Mouse (Mus musculus): ENCODE data around the gene Sv2a. TPM values are rescaled to one million over a fixed set of nuclear protein-coding genes. Genes with fewer than 3 reads are reported as not detected.
"Not testable (repeated sequence)": the region's sequence is repeated elsewhere in the genome, so short reads cannot be mapped to it uniquely, and the experiment has no call there.

The Sv2a gene
- polyA plus RNA-seq, 1 experiment from 2014 or later = 12.0 TPM

DNA sequence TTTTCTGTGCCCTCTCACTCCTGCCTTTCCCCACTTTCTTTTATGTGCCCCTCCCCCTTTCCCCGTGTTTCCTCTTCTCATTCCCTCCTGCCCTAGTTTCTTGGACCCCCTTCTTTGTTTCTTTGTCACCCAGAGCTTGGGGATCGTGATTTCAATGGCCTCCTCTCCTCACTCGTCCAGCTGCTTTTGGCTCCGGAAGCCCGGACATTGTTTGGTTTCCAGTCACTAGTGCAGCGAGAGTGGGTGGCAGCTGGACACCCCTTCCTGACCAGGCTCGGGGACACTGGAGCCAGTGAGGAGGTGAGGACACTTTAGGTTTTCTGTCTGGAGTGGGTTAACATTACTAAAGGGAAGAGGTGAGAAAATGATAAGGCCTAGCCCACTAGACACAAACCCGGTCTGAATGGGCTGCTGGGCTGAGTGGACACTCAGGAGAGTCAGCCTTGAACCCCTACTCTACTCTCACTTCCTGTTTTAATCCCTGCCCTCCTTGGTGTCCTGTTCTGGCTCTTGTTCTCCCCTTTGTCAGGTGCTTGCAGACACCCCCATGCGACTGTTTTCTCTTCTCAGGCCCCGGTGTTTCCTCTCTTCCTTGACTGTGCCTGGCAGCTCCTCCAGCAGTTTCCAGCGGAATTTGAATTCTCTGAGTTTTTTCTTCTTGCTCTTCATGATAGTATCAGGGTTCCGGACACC, 12.3 kb upstream of the Sv2a start:
- Histone ChIP-seq H3K27me3 (ENCODE audit: control insufficient read depth, insufficient read depth, low read length) (no peaks in the 10 kb centered on the region), H3K4me1 (ENCODE audit: control insufficient read depth in 2 of 2, insufficient read depth in 2 of 2, low read length in 2 of 2) (peaks cover 13 to 14% of the 10 kb centered on the region in 2 experiments), H3K27ac (replicated peaks in 1 of 2; ENCODE audit: control insufficient read depth in 1 of 2, insufficient read depth in 1 of 2, low read depth in 2 of 2, low read length in 2 of 2) (peak overlapping the region; percentile 35 to 44; a peak in 2 of 4 replicates), H3K9ac (ENCODE audit: low read length) (no peak overlapping the region), H3K4me2 (ENCODE audit: low read length) (no peak overlapping the region), H3K9me3 (ENCODE audit: control insufficient read depth, low read length) (no peaks in the 10 kb centered on the region), H3K4me3 (ENCODE audit: control insufficient read depth in 1 of 2, insufficient read depth in 1 of 2, low read depth in 1 of 2, low read length in 2 of 2) (no peak overlapping the region), H3K36me3 (ENCODE audit: control insufficient read depth, insufficient read depth, low read length) (peaks cover under 1% of the 10 kb centered on the region)
- ATAC-seq (ENCODE audit: insufficient number of reproducible peaks, insufficient read depth, low FRiP score, low read depth) = no peak
- 59% methylated on average over 12 of the region's 12 CpGs for whole genome bisulfite sequencing

DNA sequence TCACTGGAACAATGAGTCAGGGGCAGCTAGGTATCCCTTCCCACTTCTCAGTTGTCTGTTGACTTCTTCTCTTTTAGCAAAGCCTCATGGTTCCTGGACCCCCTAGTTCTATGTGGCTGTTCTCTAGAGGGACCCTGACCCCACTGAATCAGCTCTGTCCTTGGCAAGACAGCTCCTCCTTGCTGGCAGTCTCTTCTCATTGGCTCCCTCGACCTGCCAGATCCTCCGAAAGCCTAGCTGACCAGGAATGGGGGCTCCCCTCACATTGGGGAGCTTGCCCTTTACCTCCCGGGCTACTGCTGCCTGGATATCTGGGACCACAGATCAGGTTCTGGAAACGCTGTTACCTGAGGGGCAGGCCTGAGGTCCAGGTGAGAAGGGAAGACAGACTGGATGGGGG, 10.7 kb upstream of the Sv2a start:
- peak overlapping the region in 1 of 2 experiments; percentile 99; a peak in 1 of 4 replicates for H3K27ac ChIP-seq (replicated peaks in 1 of 2; ENCODE audit: control insufficient read depth in 1 of 2, insufficient read depth in 1 of 2, low read depth in 2 of 2, low read length in 2 of 2)
- H3K27me3 ChIP-seq (ENCODE audit: control insufficient read depth, insufficient read depth, low read length) = no peaks in the 10 kb centered on the region
- H3K4me2 ChIP-seq (ENCODE audit: low read length) = no peak overlapping the region
- H3K4me3 ChIP-seq (ENCODE audit: control insufficient read depth in 1 of 2, insufficient read depth in 1 of 2, low read depth in 1 of 2, low read length in 2 of 2) = no peak overlapping the region
- 88% methylated on average over 4 of the region's 4 CpGs for WGBS
- H3K36me3 ChIP-seq (ENCODE audit: control insufficient read depth, insufficient read depth, low read length) = peaks cover 17% of the 10 kb centered on the region
- no peaks in the 10 kb centered on the region for H3K9me3 ChIP-seq (ENCODE audit: control insufficient read depth, low read length)
- no peak overlapping the region for H3K9ac ChIP-seq (ENCODE audit: low read length)
- peaks cover 14 to 21% of the 10 kb centered on the region in 2 experiments for H3K4me1 ChIP-seq (ENCODE audit: control insufficient read depth in 2 of 2, insufficient read depth in 2 of 2, low read length in 2 of 2)
- no peak for ATAC-seq (ENCODE audit: insufficient number of reproducible peaks, insufficient read depth, low FRiP score, low read depth)

DNA sequence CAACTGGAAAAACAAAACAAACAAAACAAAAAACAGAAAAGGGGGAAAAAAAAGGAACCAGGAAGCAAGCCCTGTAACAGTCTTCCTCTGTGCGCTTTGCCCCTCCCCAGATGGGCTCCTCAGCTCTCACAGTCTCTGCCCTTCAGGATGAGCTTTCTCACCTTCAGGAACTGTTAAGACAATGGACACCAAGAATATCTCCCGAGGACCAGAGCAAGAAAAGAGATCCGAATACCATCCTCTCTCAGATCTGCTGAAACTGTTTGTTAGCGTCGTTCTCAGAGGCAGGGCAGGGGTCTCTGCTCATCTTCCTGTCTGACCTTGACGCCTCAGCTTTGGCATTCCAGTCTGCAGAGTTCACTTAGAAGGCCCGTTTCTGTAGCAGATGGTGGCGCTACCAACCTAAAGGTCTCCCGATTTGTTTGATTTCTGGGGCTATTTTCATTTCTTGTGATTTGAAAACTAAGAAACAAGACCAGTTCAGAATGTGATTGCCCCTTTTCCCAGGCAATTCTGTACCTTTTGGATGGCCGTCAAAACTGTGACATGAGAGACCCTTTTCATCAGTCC, 9.9 kb upstream of the Sv2a start:
- Histone ChIP-seq H3K27me3 (ENCODE audit: control insufficient read depth, insufficient read depth, low read length) (no peaks in the 10 kb centered on the region), H3K36me3 (ENCODE audit: control insufficient read depth, insufficient read depth, low read length) (peaks cover 25% of the 10 kb centered on the region), H3K4me2 (ENCODE audit: low read length) (peak overlapping the region; percentile 85), H3K27ac (replicated peaks in 1 of 2; ENCODE audit: control insufficient read depth in 1 of 2, insufficient read depth in 1 of 2, low read depth in 2 of 2, low read length in 2 of 2) (peak overlapping the region; percentile 97 to 99), H3K9me3 (ENCODE audit: control insufficient read depth, low read length) (no peaks in the 10 kb centered on the region), H3K4me1 (ENCODE audit: control insufficient read depth in 2 of 2, insufficient read depth in 2 of 2, low read length in 2 of 2) (peaks cover 14 to 21% of the 10 kb centered on the region in 2 experiments), H3K4me3 (ENCODE audit: control insufficient read depth in 1 of 2, insufficient read depth in 1 of 2, low read depth in 1 of 2, low read length in 2 of 2) (peak overlapping the region in 1 of 2 experiments; percentile 83; a peak in 2 of 4 replicates), H3K9ac (ENCODE audit: low read length) (peak overlapping the region; percentile 84)
- WGBS = 49% methylated on average over 10 of the region's 10 CpGs
- ATAC-seq (ENCODE audit: insufficient number of reproducible peaks, insufficient read depth, low FRiP score, low read depth) = no peak

DNA sequence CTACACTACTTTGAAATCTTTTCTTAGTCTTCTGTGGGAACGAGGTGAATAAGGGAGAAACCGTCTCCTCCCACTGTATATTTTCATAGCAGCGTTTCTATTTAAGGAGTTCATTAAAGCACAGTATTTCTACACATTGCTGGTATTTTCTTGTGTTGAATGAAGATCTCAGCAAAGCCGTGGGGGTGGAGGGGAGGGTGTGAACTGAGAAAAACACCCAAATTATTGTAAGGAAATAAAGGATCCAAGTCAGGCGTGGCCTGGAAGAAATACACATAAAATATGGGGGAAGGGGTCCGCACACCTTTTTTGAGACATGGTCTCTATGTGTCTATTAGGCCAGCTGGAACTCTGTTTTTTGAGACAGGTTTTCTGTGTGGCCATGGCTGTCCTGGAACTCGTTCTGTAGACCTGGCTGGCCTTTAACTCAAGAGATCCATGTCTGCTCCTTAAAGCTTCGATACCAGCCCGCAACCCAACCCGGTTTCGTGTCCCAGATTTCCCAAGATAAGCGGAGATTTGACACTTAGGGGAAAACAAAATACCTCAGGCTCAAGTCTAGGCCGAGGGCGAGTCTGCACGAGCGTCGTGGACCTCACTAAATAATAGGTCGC, 9.3 kb upstream of the Sv2a start:
- Histone ChIP-seq H3K27ac (replicated peaks in 1 of 2; ENCODE audit: control insufficient read depth in 1 of 2, insufficient read depth in 1 of 2, low read depth in 2 of 2, low read length in 2 of 2) (peak overlapping the region; percentile 97 to 99), H3K4me1 (ENCODE audit: control insufficient read depth in 2 of 2, insufficient read depth in 2 of 2, low read length in 2 of 2) (peaks cover 14 to 21% of the 10 kb centered on the region in 2 experiments), H3K9me3 (ENCODE audit: control insufficient read depth, low read length) (no peaks in the 10 kb centered on the region), H3K4me3 (ENCODE audit: control insufficient read depth in 1 of 2, insufficient read depth in 1 of 2, low read depth in 1 of 2, low read length in 2 of 2) (peak overlapping the region; percentile 62 to 83), H3K9ac (ENCODE audit: low read length) (peak overlapping the region; percentile 84), H3K4me2 (ENCODE audit: low read length) (peak overlapping the region; percentile 85), H3K27me3 (ENCODE audit: control insufficient read depth, insufficient read depth, low read length) (no peaks in the 10 kb centered on the region), H3K36me3 (ENCODE audit: control insufficient read depth, insufficient read depth, low read length) (peaks cover 31% of the 10 kb centered on the region)
- 19% methylated on average over 18 of the region's 18 CpGs for WGBS
- ATAC-seq (ENCODE audit: insufficient number of reproducible peaks, insufficient read depth, low FRiP score, low read depth) = no peak

DNA sequence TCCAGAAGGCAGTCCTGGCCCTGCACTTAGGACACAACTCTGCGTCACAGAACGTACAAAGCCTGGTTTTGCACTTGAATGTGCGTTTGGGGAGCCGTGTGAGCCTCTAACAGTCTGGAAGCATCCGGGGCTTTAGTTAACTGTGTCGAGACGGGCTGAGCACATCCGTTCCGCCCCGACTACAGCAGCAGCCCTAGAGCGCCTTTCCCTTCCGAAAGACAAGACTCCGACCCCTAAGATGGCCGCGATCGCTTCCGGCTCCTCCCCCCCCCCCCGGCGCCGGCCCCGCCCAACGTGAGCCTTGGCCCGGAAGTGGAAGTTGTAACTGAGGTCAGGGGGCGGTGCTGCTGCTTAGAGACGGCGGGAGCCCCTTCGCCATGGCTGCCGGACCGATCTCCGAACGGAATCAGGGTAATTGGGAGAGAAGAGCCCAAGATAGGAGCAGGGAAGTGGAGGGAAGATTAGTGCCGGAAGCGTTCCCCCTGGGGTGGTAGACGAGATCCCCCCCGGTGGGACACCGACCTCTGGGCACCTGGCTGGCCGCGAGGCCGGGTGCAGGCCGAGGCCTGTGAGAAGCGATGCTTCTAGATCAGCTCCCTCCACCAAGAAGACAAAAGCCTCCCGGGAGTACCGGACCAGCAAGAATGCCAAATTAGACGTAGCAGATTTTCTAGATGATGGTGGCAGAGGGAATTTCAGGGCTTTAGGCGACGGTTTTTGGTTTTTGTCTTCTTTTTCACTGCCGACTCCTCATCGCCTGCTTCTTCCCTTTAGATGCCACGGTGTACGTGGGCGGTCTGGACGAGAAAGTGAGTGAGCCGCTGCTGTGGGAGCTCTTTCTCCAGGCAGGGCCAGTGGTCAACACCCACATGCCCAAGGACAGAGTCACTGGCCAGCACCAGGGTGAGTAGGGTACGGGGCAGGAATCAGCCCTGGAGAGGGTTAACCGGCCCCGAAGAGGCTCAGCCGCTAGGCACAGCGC, 8.5 kb upstream of the Sv2a start, which contains the start of gene Sf3b4:
Sf3b4 (plus strand) TSS at position 136 of the 982 bp plus-strand sequence.
- peak; percentile 86 for ATAC-seq (ENCODE audit: insufficient number of reproducible peaks, insufficient read depth, low FRiP score, low read depth)
- Histone ChIP-seq H3K4me1 (ENCODE audit: control insufficient read depth in 2 of 2, insufficient read depth in 2 of 2, low read length in 2 of 2) (peaks cover 14 to 21% of the 10 kb centered on the region in 2 experiments), H3K9ac (ENCODE audit: low read length) (peak within 1 kb of the TSS; percentile 84), H3K9me3 (ENCODE audit: control insufficient read depth, low read length) (no peaks in the 10 kb centered on the region), H3K27me3 (ENCODE audit: control insufficient read depth, insufficient read depth, low read length) (no peaks in the 10 kb centered on the region), H3K27ac (replicated peaks in 1 of 2; ENCODE audit: control insufficient read depth in 1 of 2, insufficient read depth in 1 of 2, low read depth in 2 of 2, low read length in 2 of 2) (peak within 1 kb of the TSS; percentile 97 to 99), H3K4me2 (ENCODE audit: low read length) (peak within 1 kb of the TSS; percentile 97), H3K36me3 (ENCODE audit: control insufficient read depth, insufficient read depth, low read length) (peaks cover 39% of the 10 kb centered on the region), H3K4me3 (ENCODE audit: control insufficient read depth in 1 of 2, insufficient read depth in 1 of 2, low read depth in 1 of 2, low read length in 2 of 2) (peak within 1 kb of the TSS; percentile 70 to 83)
- under 1% methylated on average over 53 of the region's 58 CpGs for WGBS

DNA sequence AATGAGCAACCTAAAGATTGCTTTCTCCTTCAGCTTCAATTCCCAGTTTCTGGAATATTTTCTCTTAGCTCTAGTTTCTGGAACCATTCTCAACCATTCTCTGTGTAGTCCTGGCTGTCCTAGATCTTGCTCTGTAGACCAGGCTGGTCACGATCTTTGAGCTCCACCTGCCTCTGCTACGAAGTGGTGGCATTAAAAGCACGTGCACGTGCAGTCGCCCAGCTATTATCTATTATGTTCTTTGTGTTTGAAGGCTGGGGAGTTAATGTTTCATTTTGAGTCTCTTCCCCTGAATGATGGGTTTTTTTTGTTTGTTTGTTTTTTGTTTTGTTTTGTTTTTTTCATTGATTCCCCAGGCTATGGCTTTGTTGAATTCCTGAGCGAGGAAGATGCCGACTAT, 7.8 kb upstream of the Sv2a start:
- Histone ChIP-seq H3K27me3 (ENCODE audit: control insufficient read depth, insufficient read depth, low read length) (no peaks in the 10 kb centered on the region), H3K36me3 (ENCODE audit: control insufficient read depth, insufficient read depth, low read length) (peaks cover 46% of the 10 kb centered on the region), H3K4me1 (ENCODE audit: control insufficient read depth in 2 of 2, insufficient read depth in 2 of 2, low read length in 2 of 2) (peaks cover 14 to 21% of the 10 kb centered on the region in 2 experiments), H3K9ac (ENCODE audit: low read length) (peak overlapping the region; percentile 84), H3K4me3 (ENCODE audit: control insufficient read depth in 1 of 2, insufficient read depth in 1 of 2, low read depth in 1 of 2, low read length in 2 of 2) (peak overlapping the region; percentile 70 to 83), H3K27ac (replicated peaks in 1 of 2; ENCODE audit: control insufficient read depth in 1 of 2, insufficient read depth in 1 of 2, low read depth in 2 of 2, low read length in 2 of 2) (no peak overlapping the region), H3K9me3 (ENCODE audit: control insufficient read depth, low read length) (no peaks in the 10 kb centered on the region), H3K4me2 (ENCODE audit: low read length) (peak overlapping the region; percentile 97)
- 36% methylated on average over 7 of the region's 7 CpGs for WGBS
- ATAC-seq (ENCODE audit: insufficient number of reproducible peaks, insufficient read depth, low FRiP score, low read depth) = no peak

DNA sequence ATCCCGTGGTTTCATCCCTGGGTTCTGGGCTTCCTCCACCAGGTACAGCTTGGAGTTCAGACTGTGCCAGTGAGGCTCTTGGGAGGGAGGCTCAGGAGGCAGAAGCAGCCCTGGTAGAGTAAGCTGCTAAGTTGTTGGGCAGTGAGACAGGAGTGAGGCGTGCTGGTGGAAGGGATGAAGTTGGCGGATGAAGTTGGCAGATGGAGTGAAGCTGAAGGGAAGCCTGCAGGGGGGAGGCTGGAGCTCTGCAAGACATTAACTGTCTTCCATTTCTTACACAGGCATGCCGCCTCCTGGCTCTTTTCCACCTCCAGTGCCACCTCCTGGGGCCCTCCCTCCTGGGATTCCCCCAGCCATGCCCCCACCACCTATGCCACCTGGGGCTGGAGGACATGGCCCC, 6.9 kb upstream of the Sv2a start:
- H3K27ac ChIP-seq (replicated peaks in 1 of 2; ENCODE audit: control insufficient read depth in 1 of 2, insufficient read depth in 1 of 2, low read depth in 2 of 2, low read length in 2 of 2); H3K9me3 ChIP-seq (ENCODE audit: control insufficient read depth, low read length); H3K4me3 ChIP-seq (ENCODE audit: control insufficient read depth in 1 of 2, insufficient read depth in 1 of 2, low read depth in 1 of 2, low read length in 2 of 2); H3K4me2 ChIP-seq (ENCODE audit: low read length); H3K27me3 ChIP-seq (ENCODE audit: control insufficient read depth, insufficient read depth, low read length); H3K9ac ChIP-seq (ENCODE audit: low read length); ATAC-seq (ENCODE audit: insufficient number of reproducible peaks, insufficient read depth, low FRiP score, low read depth): not testable (repeated sequence)
- H3K4me1 ChIP-seq (ENCODE audit: control insufficient read depth in 2 of 2, insufficient read depth in 2 of 2, low read length in 2 of 2) = peaks cover 11 to 21% of the 10 kb centered on the region in 2 experiments
- 86% methylated on average over 4 of the region's 4 CpGs for WGBS
- peaks cover 50% of the 10 kb centered on the region for H3K36me3 ChIP-seq (ENCODE audit: control insufficient read depth, insufficient read depth, low read length)

Data from heart, embryonic 14.5 days (tissue).